Mouse (Mus musculus) neural tube, embryonic 15.5 days (tissue): ENCODE measurements around the gene Shank1. TPM values are rescaled to one million over a fixed set of nuclear protein-coding genes. Genes with fewer than 3 reads are reported as not detected.

Source experiments
- ATAC-seq: fragments of 200-750 bp; cut with Nextera tagmentation; 2 replicates; pipeline ENCODE4 v1.8.0; 2017; ENCODE audit warnings: mild to moderate bottlenecking, moderate TSS enrichment, moderate library complexity; ENCODE audit not compliant: low FRiP score
- H3K27ac ChIP-seq: fragments of 300-500 bp; sonication (generic); replicated peaks from 2 replicates; pipeline ENCODE4 v1.5.1; 2015; ENCODE audit warnings: mild to moderate bottlenecking, inconsistent platforms
- H3K27me3 ChIP-seq: fragments of 300-500 bp; sonication (generic); replicated peaks from 2 replicates; pipeline ENCODE4 v1.6.1; 2015; ENCODE audit warnings: inconsistent platforms
- H3K36me3 ChIP-seq: fragments of 300-500 bp; sonication (generic); 2 replicates; pipeline ENCODE4 v1.6.1; 2015; ENCODE audit warnings: inconsistent platforms
- H3K4me1 ChIP-seq: fragments of 300-500 bp; sonication (generic); 2 replicates; pipeline ENCODE4 v1.6.1; 2015; ENCODE audit warnings: inconsistent platforms
- H3K4me2 ChIP-seq: fragments of 300-500 bp; sonication (generic); 2 replicates; pipeline ENCODE4 v1.6.1; 2015; ENCODE audit warnings: inconsistent platforms, mild to moderate bottlenecking, moderate library complexity
- H3K4me3 ChIP-seq: fragments of 300-500 bp; sonication (generic); replicated peaks from 2 replicates; pipeline ENCODE4 v1.5.1; 2015; ENCODE audit warnings: mild to moderate bottlenecking, inconsistent platforms
- H3K9ac ChIP-seq: fragments of 300-500 bp; sonication (generic); replicated peaks from 2 replicates; pipeline ENCODE4 v1.6.1; 2015; ENCODE audit warnings: mild to moderate bottlenecking, inconsistent platforms
- H3K9me3 ChIP-seq: fragments of 300-500 bp; sonication (generic); replicated peaks from 2 replicates; pipeline ENCODE4 v1.6.1; 2016; ENCODE audit warnings: inconsistent platforms
- WGBS: fragments of 180-500 bp; shearing (Covaris S2); methylation state at CpG from one replicate; pipeline ENCODE4 v1.1.7; 2015; ENCODE audit warnings: mixed read lengths; 5-methylcytosine and 5-hydroxymethylcytosine counted together
- polyA plus RNA-seq: library from polyadenylated mRNA; unstranded; fragments of >200 nt; fragmentation: Nextera tagmentation; extraction: Ambion mirVana; gene quantifications from 2 replicates; pipeline ENCODE4 v1.2.1, GENCODE M21; 2015

Shank1 gene
- polyA plus RNA-seq, 1 experiment from 2014 or later, result 47.6 TPM

GRCm38 (mm10) chr7:44344622-44345021 lies 34.6 kb downstream of the Shank1 start:
- no peak for ATAC-seq
- H3K27me3 ChIP-seq, result peaks cover 5% of the 10 kb centered on the region; the same call in 1 of the 2 replicates
- no peak overlapping the region for H3K9ac ChIP-seq
- H3K27ac ChIP-seq, result no peak overlapping the region
- H3K4me3 ChIP-seq, result no peak overlapping the region
- no peaks in the 10 kb centered on the region for H3K9me3 ChIP-seq
- peaks cover 64% of the 10 kb centered on the region for H3K36me3 ChIP-seq
- H3K4me2 ChIP-seq, result no peak overlapping the region
- H3K4me1 ChIP-seq, result 0 out of 2 replicates have a peak, but pooled peaks cover 2% of the 10 kb centered on the region
- WGBS, result 77% methylated on average over 12 of the region's 12 CpGs

- peaks cover 32% of the 10 kb centered on the region for H3K27me3 ChIP-seq
- WGBS, result 20% methylated on average over 3 of the region's 3 CpGs
These were observed 39.0 kb downstream of the Shank1 start for GRCm38 (mm10) chr7:44349043-44349442.

GRCm38 (mm10) chr7:44350957-44351711 lies 41.1 kb downstream of the Shank1 start:
- peak overlapping the region; percentile 10; the same call in 1 of the 2 replicates for H3K27ac ChIP-seq
- H3K27me3 ChIP-seq, result peaks cover 50% of the 10 kb centered on the region
- ATAC-seq, result peak; percentile 46

More at GRCm38 (mm10) chr7:44349043-44349442, 39.0 kb downstream of the Shank1 start:
- Histone ChIP-seq H3K36me3 (peaks cover 58% of the 10 kb centered on the region), H3K9me3 (no peaks in the 10 kb centered on the region), H3K4me3 (no peak overlapping the region), H3K9ac (no peak overlapping the region), H3K4me2 (no peak overlapping the region), H3K27ac (no peak overlapping the region), H3K4me1 (peaks cover 36% of the 10 kb centered on the region)
- no peak for ATAC-seq

GRCm38 (mm10) chr7:44351881-44352749 lies 42.1 kb downstream of the Shank1 start:
- H3K4me3 ChIP-seq, result no peak overlapping the region
- WGBS, result 9% methylated on average over 66 of the region's 71 CpGs
- no peak overlapping the region for H3K27ac ChIP-seq
- ATAC-seq, result peak; percentile 9; the same call in 1 of the 2 replicates
- peaks cover 49% of the 10 kb centered on the region for H3K36me3 ChIP-seq
- H3K27me3 ChIP-seq, result peaks cover 57% of the 10 kb centered on the region
- 0 out of 2 replicates have a peak overlapping the region, but pooled peaks have one; percentile 19 for H3K4me2 ChIP-seq
- no peaks in the 10 kb centered on the region for H3K9me3 ChIP-seq
- 0 out of 2 replicates have a peak overlapping the region, but pooled peaks have one; percentile 10 for H3K9ac ChIP-seq
- peaks cover 45% of the 10 kb centered on the region for H3K4me1 ChIP-seq

More at GRCm38 (mm10) chr7:44350957-44351711, 41.1 kb downstream of the Shank1 start:
- 4% methylated on average over 25 of the region's 25 CpGs for WGBS
- Histone ChIP-seq H3K4me3 (peak overlapping the region; percentile 7; the same call in 1 of the 2 replicates), H3K9ac (0 out of 2 replicates have a peak overlapping the region, but pooled peaks have one; percentile 21), H3K36me3 (peaks cover 52% of the 10 kb centered on the region), H3K9me3 (no peaks in the 10 kb centered on the region), H3K4me1 (peaks cover 38% of the 10 kb centered on the region), H3K4me2 (peak overlapping the region; percentile 47)

GRCm38 (mm10) chr7:44352750-44353600 lies 42.9 kb downstream of the Shank1 start:
- WGBS, result 10% methylated on average over 61 of the region's 71 CpGs
- ATAC-seq, result no peak
- Histone ChIP-seq H3K4me1 (peaks cover 51% of the 10 kb centered on the region), H3K4me3 (no peak overlapping the region; the same call in 1 of the 2 replicates), H3K36me3 (peaks cover 46% of the 10 kb centered on the region), H3K27me3 (peaks cover 63% of the 10 kb centered on the region), H3K9ac (0 out of 2 replicates have a peak overlapping the region, but pooled peaks have one; percentile 10), H3K9me3 (no peaks in the 10 kb centered on the region), H3K4me2 (peak overlapping the region; percentile 19), H3K27ac (no peak overlapping the region)

- H3K9ac ChIP-seq, result no peak overlapping the region
- H3K4me2 ChIP-seq, result peak overlapping the region; percentile 19; the same call in 1 of the 2 replicates
- no peaks in the 10 kb centered on the region for H3K9me3 ChIP-seq
- no peak overlapping the region for H3K4me3 ChIP-seq
- no peak for ATAC-seq
- peaks cover 54% of the 10 kb centered on the region for H3K4me1 ChIP-seq
- WGBS, result 7% methylated on average over 35 of the region's 35 CpGs
- H3K36me3 ChIP-seq, result peaks cover 38% of the 10 kb centered on the region
- H3K27me3 ChIP-seq, result peaks cover 58% of the 10 kb centered on the region
- no peak overlapping the region for H3K27ac ChIP-seq
These were observed 43.7 kb downstream of the Shank1 start for GRCm38 (mm10) chr7:44353601-44354340.

- peaks cover 62% of the 10 kb centered on the region for H3K4me1 ChIP-seq
These were observed 45.4 kb downstream of the Shank1 start for GRCm38 (mm10) chr7:44355411-44355810.

GRCm38 (mm10) chr7:44356590-44357481 lies 46.8 kb downstream of the Shank1 start:
- peaks cover 58% of the 10 kb centered on the region for H3K4me1 ChIP-seq
- 5% methylated on average over 35 of the region's 35 CpGs for WGBS
- peaks cover 27% of the 10 kb centered on the region for H3K36me3 ChIP-seq
- H3K9ac ChIP-seq, result 0 out of 2 replicates have a peak overlapping the region, but pooled peaks have one; percentile 20
- no peak overlapping the region; the same call in 1 of the 2 replicates for H3K27ac ChIP-seq
- H3K4me3 ChIP-seq, result no peak overlapping the region
- ATAC-seq, result no peak
- peaks cover 53% of the 10 kb centered on the region for H3K27me3 ChIP-seq
- no peak overlapping the region for H3K4me2 ChIP-seq
- H3K9me3 ChIP-seq, result no peaks in the 10 kb centered on the region

More at GRCm38 (mm10) chr7:44355411-44355810, 45.4 kb downstream of the Shank1 start:
- no peak overlapping the region for H3K4me2 ChIP-seq
- peaks cover 58% of the 10 kb centered on the region for H3K27me3 ChIP-seq
- H3K9ac ChIP-seq, result no peak overlapping the region
- no peak for ATAC-seq
- H3K4me3 ChIP-seq, result no peak overlapping the region
- H3K36me3 ChIP-seq, result peaks cover 30% of the 10 kb centered on the region
- H3K27ac ChIP-seq, result no peak overlapping the region
- no peaks in the 10 kb centered on the region for H3K9me3 ChIP-seq
- 62% methylated on average over 6 of the region's 6 CpGs for WGBS

GRCm38 (mm10) chr7:44357531-44357930 lies 47.5 kb downstream of the Shank1 start:
- 19% methylated on average over 10 of the region's 10 CpGs for whole genome bisulfite sequencing
- Histone ChIP-seq H3K36me3 (peaks cover 25% of the 10 kb centered on the region), H3K9me3 (no peaks in the 10 kb centered on the region), H3K4me2 (no peak overlapping the region), H3K4me1 (peaks cover 53% of the 10 kb centered on the region), H3K4me3 (no peak overlapping the region), H3K9ac (no peak overlapping the region), H3K27me3 (peaks cover 52% of the 10 kb centered on the region), H3K27ac (no peak overlapping the region; the same call in 1 of the 2 replicates)
- ATAC-seq, result no peak
